ENCODE assay signal across 8 mouse cellular contexts in genomic region chr11:88955217-88955969, GRCm38 (mm10). TPM values are rescaled to one million over a fixed set of nuclear protein-coding genes. Genes with fewer than 3 reads are reported as not detected.
DNase-seq lines count a peak whose midpoint lies in the region; ATAC-seq lines count a peak whose summit lies in the region.

Gene Scpep1 (minus strand): TSS chr11:88955465.

- DNase-seq in adipocyte (ENCODE audit: low spot score), result peak; percentile 96
- DNase-seq in embryo, embryonic 10 days (ENCODE audit: low spot score), result peak; percentile 98
- DNase-seq in gastrocnemius, postnatal 10 days, result peak; percentile 97
- DNase-seq in induced T-regulatory cell, adult 2 months (ENCODE audit: low read depth), result peak; percentile 98
- DNase-seq in left cerebral cortex, adult 9 months (ENCODE audit: low spot score in 2 of 2), result peak; percentile 86 to 97
- peak; percentile 96 for DNase-seq in right cerebral cortex, postnatal 14 days
- DNase-seq in urinary bladder, postnatal 36 days (ENCODE audit: low spot score in 2 of 2), result peak; percentile 95 to 97

- peak; percentile 99 for ATAC-seq in megakaryocyte progenitor cell, adult 5-6 weeks (replicated peaks; ENCODE audit: poor library complexity)

RNA-seq across cellular contexts. Expression of gene Scpep1, which starts in this region (rescaled TPM):
- total RNA-seq in gastrocnemius, postnatal 10 days (2021), result 10 to 100 TPM; 27.2 to 30.4 TPM
- total RNA-seq in megakaryocyte progenitor cell, adult 5-6 weeks (2015), result 25.0 and 25.4 TPM in 2 replicates
- total RNA-seq in megakaryocyte progenitor cell, adult 5-6 weeks (2017), result 13.8 and 15.0 TPM in 2 replicates

Comparison
In these comparisons a context has a peak if more than half of its experiments do, and no peak if none do; other contexts are left out.
1. Peak in every context shown above with its lines: DNase-seq and ATAC-seq.